Mouse (Mus musculus) stomach, postnatal 0 days (tissue): ENCODE data around the gene Pcdh17. TPM values are rescaled to one million over a fixed set of nuclear protein-coding genes. Genes with fewer than 3 reads are reported as not detected.

Experiments
- ATAC-seq: fragments of 200-750 bp; cut with Nextera tagmentation; 2 replicates; pipeline ENCODE4 v1.8.0; 2017; ENCODE audit not compliant: low FRiP score, low TSS enrichment
- DNase-seq: peaks from one replicate; pipeline ENCODE4 v3.0.0-alpha.2; 2016; ENCODE audit warnings: low spot score
- H3K27ac ChIP-seq: fragments of 300-500 bp; sonication (generic); replicated peaks from 2 replicates; pipeline ENCODE4 v1.5.1; 2014; ENCODE audit warnings: mild to moderate bottlenecking, control low read depth
- H3K27me3 ChIP-seq: fragments of 300-500 bp; sonication (generic); 2 replicates; pipeline ENCODE4 v1.6.1; 2014; ENCODE audit warnings: low read length; ENCODE audit not compliant: control insufficient read depth, insufficient read depth
- H3K36me3 ChIP-seq: fragments of 300-500 bp; sonication (generic); 2 replicates; pipeline ENCODE4 v1.6.1; 2014; ENCODE audit warnings: low read length, mixed read lengths; ENCODE audit not compliant: control insufficient read depth, insufficient read depth
- H3K4me1 ChIP-seq: fragments of 300-500 bp; sonication (generic); replicated peaks from 2 replicates; pipeline ENCODE4 v1.6.1; 2014; ENCODE audit warnings: antibody characterized with exemption; ENCODE audit not compliant: control insufficient read depth, insufficient read depth
- H3K4me2 ChIP-seq: fragments of 300-500 bp; sonication (generic); replicated peaks from 2 replicates; pipeline ENCODE4 v1.6.1; 2014; ENCODE audit warnings: low read depth, mild to moderate bottlenecking, control low read depth, moderate library complexity
- H3K4me3 ChIP-seq: fragments of 300-500 bp; sonication (generic); 2 replicates; pipeline ENCODE4 v1.5.1; 2014; ENCODE audit warnings: low read depth, low read length, control low read depth
- H3K9ac ChIP-seq: fragments of 300-500 bp; sonication (generic); 2 replicates; pipeline ENCODE4 v1.6.1; 2014; ENCODE audit warnings: mild to moderate bottlenecking, low read length, control low read depth, mixed read lengths
- H3K9me3 ChIP-seq: fragments of 300-500 bp; sonication (generic); 2 replicates; pipeline ENCODE4 v1.6.1; 2016; ENCODE audit warnings: low read length; ENCODE audit not compliant: control insufficient read depth
- CTCF ChIP-seq: IDR thresholded peaks from 2 replicates; pipeline ENCODE4 v1.5.1; 2016; ENCODE audit warnings: antibody characterized with exemption, low read depth, mild to moderate bottlenecking, moderate library complexity
- EP300 ChIP-seq: optimal IDR thresholded peaks from 2 replicates; pipeline ENCODE3; 2016; ENCODE audit warnings: antibody characterized with exemption
- WGBS: fragments of 180-500 bp; shearing (Covaris S2); extraction: QIAGEN DNeasy Blood & Tissue Kit; methylation state at CpG from one replicate; pipeline ENCODE4 v1.1.7; 2014; 5-methylcytosine and 5-hydroxymethylcytosine counted together
- polyA plus RNA-seq: library from polyadenylated mRNA; unstranded; fragments of >200 nt; fragmentation: Nextera tagmentation; extraction: Ambion mirVana; gene quantifications from 2 replicates; pipeline ENCODE4 v1.2.1, GENCODE M21; 2015

Gene Pcdh17
- polyA plus RNA-seq, 1 experiment from 2014 or later, result 2.5 TPM

GRCm38 (mm10) chr14:84532397-84532796 lies 89.0 kb downstream of the Pcdh17 start:
- no peak for DNase-seq
- Histone ChIP-seq H3K9ac (no peak overlapping the region), H3K4me1 (no peaks in the 10 kb centered on the region), H3K36me3 (no peaks in the 10 kb centered on the region), H3K9me3 (no peaks in the 10 kb centered on the region), H3K4me3 (no peak overlapping the region), H3K27me3 (no peaks in the 10 kb centered on the region), H3K27ac (no peak overlapping the region), H3K4me2 (no peak overlapping the region)
- no peak for TF ChIP-seq EP300
- TF ChIP-seq CTCF, result no peak
- no peak for ATAC-seq
- WGBS, result 49% methylated on average over 2 of the region's 2 CpGs

DNA sequence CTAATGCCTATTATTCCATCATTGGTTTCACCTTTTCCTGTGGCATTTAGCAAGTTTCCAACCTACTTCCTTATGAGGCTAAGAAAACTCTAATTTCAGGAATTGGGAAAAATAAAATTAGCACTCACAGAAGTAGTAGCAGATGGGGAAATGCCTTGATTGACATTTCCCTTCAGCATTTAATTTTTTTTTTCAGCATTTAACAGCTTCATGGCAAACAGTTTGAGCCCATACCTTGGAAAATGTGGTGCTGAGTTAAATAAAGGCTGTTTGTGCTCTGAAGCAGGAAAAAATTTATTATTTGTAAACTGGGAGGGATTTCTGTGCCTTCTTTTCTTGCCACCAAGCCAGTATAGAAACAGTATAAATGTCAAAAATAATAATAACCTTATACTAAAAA lies 91.9 kb downstream of the Pcdh17 start:
- TF ChIP-seq EP300 (no peak), CTCF (no peak)

DNA sequence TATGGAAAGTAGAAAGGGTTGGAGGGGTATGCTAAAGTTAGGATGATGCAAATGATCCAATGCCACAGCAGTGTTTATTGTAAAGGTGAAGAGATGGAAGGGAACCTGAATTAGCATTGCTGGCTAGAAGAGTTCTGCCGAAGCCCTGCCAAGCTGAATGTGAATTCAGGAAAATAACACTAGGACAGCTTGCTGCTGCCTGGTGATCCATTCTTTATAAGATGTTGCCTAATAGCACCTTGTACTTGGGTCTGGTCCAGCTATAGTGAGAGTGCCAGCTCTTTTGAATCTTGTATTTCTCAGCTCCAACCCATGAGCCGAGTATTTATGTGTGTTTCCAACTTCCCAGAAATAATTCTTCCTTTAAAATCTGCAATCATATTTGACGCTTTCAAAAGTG lies 98.5 kb downstream of the Pcdh17 start:
- H3K9ac ChIP-seq, result no peak overlapping the region
- no peaks in the 10 kb centered on the region for H3K9me3 ChIP-seq
- ATAC-seq (no peak), DNase-seq (no peak)
- H3K4me3 ChIP-seq, result no peak overlapping the region
- H3K27me3 ChIP-seq, result no peaks in the 10 kb centered on the region
- H3K4me1 ChIP-seq, result no peaks in the 10 kb centered on the region
- TF ChIP-seq CTCF (no peak), EP300 (no peak)
- H3K36me3 ChIP-seq, result no peaks in the 10 kb centered on the region
- H3K4me2 ChIP-seq, result no peak overlapping the region
- 74% methylated on average over 3 of the region's 3 CpGs for WGBS
- no peak overlapping the region for H3K27ac ChIP-seq

More for the DNA sequence above, 91.9 kb downstream of the Pcdh17 start:
- Histone ChIP-seq H3K9me3 (no peaks in the 10 kb centered on the region), H3K4me3 (no peak overlapping the region), H3K4me1 (no peaks in the 10 kb centered on the region), H3K36me3 (no peaks in the 10 kb centered on the region), H3K27me3 (no peaks in the 10 kb centered on the region), H3K4me2 (no peak overlapping the region), H3K9ac (no peak overlapping the region), H3K27ac (no peak overlapping the region)
- ATAC-seq (no peak), DNase-seq (no peak)

GRCm38 (mm10) chr14:84545968-84546367 lies 102.6 kb downstream of the Pcdh17 start:
- TF ChIP-seq EP300, result no peak
- TF ChIP-seq CTCF, result no peak
- Histone ChIP-seq H3K9ac (no peak overlapping the region), H3K9me3 (no peaks in the 10 kb centered on the region), H3K27ac (no peak overlapping the region), H3K4me1 (no peaks in the 10 kb centered on the region), H3K4me3 (no peak overlapping the region), H3K4me2 (no peak overlapping the region), H3K36me3 (no peaks in the 10 kb centered on the region), H3K27me3 (no peaks in the 10 kb centered on the region)
- DNase-seq (no peak), ATAC-seq (no peak)
- WGBS, result 61% methylated on average over 2 of the region's 2 CpGs

GRCm38 (mm10) chr14:84547513-84548194 lies 104.3 kb downstream of the Pcdh17 start:
- no peaks in the 10 kb centered on the region for H3K36me3 ChIP-seq
- H3K27ac ChIP-seq, result no peak overlapping the region
- no peaks in the 10 kb centered on the region for H3K9me3 ChIP-seq
- H3K4me2 ChIP-seq, result no peak overlapping the region
- TF ChIP-seq EP300 (no peak), CTCF (no peak)
- H3K9ac ChIP-seq, result no peak overlapping the region
- H3K4me3 ChIP-seq, result no peak overlapping the region
- 77% methylated on average over 10 of the region's 10 CpGs for WGBS
- H3K27me3 ChIP-seq, result no peaks in the 10 kb centered on the region
- no peaks in the 10 kb centered on the region for H3K4me1 ChIP-seq
- ATAC-seq (no peak), DNase-seq (no peak)

- Histone ChIP-seq H3K4me2 (no peak overlapping the region), H3K36me3 (no peaks in the 10 kb centered on the region), H3K27ac (no peak overlapping the region), H3K27me3 (no peaks in the 10 kb centered on the region), H3K4me1 (no peaks in the 10 kb centered on the region), H3K4me3 (no peak overlapping the region), H3K9ac (no peak overlapping the region), H3K9me3 (no peaks in the 10 kb centered on the region)
- TF ChIP-seq CTCF, result no peak
- no peak for TF ChIP-seq EP300
- DNase-seq, result no peak
- ATAC-seq, result no peak
- 80% methylated on average over 5 of the region's 5 CpGs for WGBS
Observed at GRCm38 (mm10) chr14:84551546-84551945, 108.2 kb downstream of the Pcdh17 start.
